Mouse (Mus musculus) activated CD4-positive, CD25-positive, alpha-beta regulatory T cell, adult 4 months (primary cell): ENCODE results near the gene Riiad1. TPM values are rescaled to one million over a fixed set of nuclear protein-coding genes. Genes with fewer than 3 reads are reported as not detected.

ENCODE experiments used
- ATAC-seq: one replicate; pipeline ENCODE4 v1.8.0; 2017
- polyA plus RNA-seq, 2 experiments: library from polyadenylated mRNA; unstranded; fragments of 100-300 nt; shearing (Covaris generic); gene quantifications; one replicate each; pipeline ENCODE4 v1.2.1; 2017

Riiad1 gene
- 1 to 10 TPM in 1 of 2 experiments, not detected in 1; 1.3 TPM for polyA plus RNA-seq

DNA sequence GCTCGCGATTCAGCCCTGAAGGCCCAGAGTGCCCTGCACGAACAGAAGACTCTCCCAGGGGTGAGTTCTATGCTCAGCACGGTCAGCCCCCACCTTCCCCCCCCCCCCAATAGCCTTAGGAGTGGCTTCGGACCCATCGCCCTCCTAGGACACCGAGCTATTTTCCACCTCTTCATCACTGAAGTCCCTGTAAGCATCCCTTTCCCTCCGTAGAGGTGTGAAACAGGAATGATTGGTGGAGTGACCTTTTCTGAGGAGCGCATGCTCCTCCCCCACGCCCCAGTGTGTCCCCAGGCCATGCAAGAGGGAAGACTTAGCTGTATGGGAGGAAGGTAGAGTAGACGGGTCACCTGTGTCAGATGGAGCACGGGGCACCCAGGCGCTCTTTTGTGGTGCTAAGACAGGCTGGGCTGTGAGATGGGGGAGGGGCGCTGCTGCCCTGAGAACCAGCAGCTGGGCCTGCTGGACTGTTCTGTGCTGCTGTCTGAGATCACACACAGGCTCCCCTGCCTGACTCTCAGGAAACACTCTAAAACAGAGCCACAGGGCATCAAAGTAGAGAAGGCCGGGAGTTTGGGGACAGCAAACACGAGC is at the start of gene Riiad1:
Gene Riiad1 (minus strand): TSS at position 51 of the 594 bp plus-strand sequence.
- ATAC-seq: no peak

DNA sequence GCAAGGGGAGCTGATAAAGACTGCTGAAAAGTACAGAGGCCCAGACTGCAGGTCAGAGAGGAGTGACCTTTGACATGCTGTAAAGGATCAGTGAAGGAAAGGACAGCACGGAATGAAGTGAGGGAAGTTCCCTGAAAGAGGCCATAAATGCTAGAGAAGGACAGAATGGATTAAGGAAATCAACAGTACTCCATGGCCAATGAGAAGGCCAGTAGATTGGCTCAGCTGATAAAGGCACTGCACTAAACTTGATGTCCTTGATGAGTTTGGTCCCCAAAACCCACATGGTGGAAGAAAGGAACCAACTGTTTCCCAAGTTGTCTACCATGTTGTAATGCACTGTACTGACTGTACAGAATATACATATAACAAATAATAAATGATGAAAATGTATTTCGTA is 46.6 kb upstream of the Riiad1 start:
- no peak for ATAC-seq

DNA sequence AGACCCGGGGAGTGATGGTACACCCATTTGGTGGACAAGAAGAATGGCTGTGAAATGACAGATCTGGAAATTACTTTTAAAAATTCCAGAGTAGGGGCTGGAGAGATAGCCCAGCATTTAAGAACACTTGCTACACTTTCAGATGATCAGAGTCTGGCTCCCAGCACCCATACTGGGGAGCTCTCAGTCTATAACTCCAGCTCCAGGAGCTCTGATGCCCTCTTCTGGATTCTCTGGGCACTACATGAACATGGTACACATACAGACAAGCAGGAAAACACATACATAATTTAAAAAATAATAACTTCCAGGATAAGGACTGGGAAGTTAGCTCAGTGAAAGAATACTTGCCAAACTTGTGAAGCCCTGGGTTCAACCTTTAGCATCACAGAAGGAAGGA is 26.5 kb upstream of the Riiad1 start:
- ATAC-seq: no peak

- ATAC-seq: no peak
Measured at GRCm38 (mm10) chr3:94502243-94502642, 22.1 kb upstream of the Riiad1 start.

DNA sequence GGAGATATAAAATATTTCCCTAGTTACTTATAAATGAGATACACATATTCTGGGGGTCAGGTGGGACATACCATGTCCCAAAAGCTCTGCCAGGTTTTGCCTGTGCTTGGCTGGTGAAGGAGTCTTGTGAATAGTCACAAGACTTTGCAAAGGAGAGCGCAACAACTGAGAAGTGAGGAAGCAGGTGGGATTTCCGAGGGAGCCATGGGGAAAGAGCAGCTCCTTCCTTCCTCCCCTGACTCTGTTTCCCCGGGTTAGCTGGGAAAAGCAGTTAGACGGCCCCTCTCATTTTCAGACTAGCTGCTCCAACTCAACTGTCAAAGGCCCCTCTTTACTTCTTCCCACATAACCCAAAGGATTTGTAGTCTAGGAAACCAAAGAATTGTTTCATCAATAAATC is 17.0 kb upstream of the Riiad1 start:
- no peak for ATAC-seq

GRCm38 (mm10) chr3:94487581-94487980 is 7.4 kb upstream of the Riiad1 start:
- ATAC-seq: no peak

- no peak for ATAC-seq
Measured at GRCm38 (mm10) chr3:94485922-94486321, 5.8 kb upstream of the Riiad1 start.

DNA sequence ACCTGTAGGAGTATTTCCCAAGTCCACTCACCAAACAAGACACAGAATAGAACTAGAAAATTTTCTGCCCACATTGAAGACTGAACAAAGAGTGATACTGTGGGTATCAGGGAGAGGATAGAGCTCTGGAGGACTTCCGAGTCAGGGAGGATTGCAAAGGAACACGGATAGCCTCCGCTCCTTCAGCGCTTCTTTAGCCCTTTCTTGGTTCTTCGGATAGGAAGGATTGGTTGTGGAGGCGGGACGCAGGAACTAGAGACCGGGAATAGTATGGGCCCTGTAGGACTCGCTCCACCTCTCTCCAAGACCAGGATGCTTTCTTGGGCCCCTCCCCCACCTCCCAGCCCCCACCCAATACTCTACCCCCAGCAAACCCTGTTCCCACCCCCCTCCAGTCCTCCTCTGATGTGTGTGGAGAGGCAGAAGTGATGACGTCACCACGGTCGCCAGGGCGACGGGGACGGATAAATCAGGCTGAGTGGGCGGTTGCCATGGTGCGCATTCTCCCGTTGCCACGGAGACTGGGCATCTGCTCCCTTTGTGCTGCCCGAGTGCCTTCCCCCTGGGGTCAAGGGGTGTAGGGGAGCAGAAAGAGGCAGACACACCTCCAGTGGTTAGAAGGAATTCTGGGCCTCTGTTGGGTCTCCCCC is 3.8 kb upstream of the Riiad1 start:
- no peak for ATAC-seq

DNA sequence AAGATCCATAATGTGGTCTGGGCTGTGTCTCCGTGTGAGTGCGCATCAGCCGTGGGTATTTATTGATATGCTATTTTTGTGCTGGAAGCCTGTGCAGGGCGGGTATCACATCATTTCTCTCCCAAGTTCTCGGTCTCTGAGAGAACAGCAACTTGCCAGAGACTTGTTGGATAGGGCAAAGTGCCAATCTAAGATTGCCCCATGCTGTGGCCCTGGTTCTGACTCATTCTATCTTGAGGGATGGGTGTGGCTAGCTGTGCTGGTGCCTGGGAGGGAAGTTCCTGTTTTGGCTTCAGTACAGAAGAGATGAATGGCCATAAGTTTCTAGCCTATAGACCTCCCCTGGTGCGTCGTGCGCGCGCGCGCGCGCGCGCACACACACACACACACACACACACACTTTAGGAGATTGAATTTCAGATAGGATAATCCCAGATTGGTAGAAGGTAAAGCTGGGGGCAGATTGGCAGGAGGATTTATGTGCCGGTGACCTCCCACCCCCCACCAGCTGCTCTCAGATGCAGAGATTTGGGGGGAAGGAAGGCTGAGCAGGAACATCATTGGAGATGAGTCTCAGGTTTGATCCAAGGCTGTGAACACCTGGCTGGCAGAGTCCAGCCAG is 2.7 kb upstream of the Riiad1 start:
- no peak for ATAC-seq

GRCm38 (mm10) chr3:94481429-94481828 is 1.3 kb upstream of the Riiad1 start:
- no peak for ATAC-seq

GRCm38 (mm10) chr3:94479564-94479963 is 577 bp downstream of the Riiad1 start:
- ATAC-seq: no peak

DNA sequence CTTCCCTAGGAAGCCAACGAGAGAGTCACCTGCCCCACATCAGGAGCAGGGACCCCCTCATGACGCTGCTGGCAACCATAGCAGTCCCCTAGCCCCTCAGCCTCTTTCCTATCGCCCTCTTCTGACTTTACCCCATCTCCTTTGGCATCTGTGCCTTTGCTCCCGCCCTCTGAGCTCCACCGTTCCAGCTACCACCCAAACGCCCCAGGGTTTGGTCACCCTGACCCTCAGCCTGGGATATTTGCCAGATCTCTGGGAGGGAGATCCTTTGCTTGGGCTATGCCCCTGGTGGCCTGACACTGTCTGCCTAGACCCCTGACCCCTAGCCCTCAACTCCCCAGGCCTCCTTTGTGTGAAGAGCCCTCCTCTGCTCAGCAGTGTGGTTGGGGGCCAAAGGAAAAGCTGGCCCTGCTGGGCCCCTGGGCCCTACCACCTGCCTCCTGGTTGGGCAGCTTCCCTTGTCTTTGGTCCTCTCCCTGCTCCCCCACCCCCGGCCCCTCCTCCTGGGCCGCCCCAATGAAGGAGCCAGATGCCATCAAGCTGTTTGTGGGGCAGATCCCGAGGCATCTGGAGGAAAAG is 1.5 kb downstream of the Riiad1 start:
- no peak for ATAC-seq

GRCm38 (mm10) chr3:94477981-94478422 is 2.1 kb downstream of the Riiad1 start, which contains the start of gene Celf3:
Celf3 (plus strand) TSS chr3:94478295.
- ATAC-seq: no peak

GRCm38 (mm10) chr3:94477444-94477843 is 2.7 kb downstream of the Riiad1 start:
- no peak for ATAC-seq

DNA sequence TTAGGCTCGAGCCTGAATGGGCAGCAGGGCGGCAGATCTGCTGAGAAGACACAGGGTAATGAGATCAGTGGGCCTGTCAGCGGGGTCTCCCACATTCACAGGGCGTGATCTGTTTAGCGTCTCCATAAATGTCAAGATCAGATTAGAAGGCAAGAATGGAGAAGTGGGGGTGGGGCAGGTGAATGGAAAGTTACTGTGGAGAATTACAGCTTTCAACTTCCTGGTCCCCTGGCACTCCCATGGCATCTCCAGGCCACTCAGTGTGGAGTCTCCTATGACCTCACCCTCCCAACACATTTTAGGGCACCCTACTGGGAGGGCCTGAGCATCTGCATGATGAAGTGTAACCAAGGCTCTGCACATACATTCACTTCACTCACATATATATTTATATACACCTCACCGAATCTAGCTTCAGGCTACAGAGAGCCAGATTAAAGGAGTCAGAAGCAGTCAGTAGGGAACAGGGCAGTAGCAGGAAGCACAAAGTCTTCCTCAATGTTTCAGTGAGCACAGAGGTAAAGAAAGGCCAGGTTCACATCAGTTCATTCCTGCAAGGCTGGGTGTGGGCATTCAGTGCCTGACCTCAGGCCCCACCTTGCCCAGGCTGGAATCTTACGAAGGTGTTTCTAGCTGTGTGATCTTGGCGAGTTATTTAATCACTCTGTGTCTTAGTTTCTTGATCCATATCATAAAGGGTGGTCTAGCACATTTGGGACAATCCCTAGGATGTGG is 3.7 kb downstream of the Riiad1 start:
- ATAC-seq: no peak

DNA sequence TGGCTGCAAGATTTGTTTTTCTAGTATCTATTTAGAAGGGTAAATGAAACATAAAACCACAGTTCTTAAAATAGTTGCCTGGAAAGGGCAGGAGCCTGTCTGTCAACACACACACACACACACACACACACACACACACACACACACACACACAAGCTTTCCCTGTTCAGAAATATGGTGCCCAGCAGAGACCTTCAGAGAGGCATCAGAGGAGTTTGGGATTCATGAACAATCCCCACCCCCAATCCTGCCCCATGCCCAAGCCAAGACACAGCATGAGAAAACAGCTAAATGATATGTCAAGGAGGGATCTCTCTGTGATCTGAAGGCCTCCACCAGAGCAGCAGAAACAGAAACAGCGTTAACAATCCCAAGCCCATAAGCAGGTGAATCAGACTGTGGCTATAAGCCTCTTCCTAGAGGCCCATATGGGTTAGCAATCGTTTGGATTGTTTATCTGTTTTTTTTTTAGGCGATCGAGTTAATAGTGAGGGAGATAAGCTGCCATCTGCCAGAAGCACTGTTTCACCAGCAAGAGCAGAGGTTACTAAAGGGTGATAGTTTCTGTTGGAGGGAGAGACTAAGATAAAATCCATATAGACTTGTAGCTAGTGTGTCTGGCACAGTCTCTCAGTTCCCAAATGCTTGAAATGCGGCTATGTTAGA is 6.4 kb downstream of the Riiad1 start:
- ATAC-seq: no peak

GRCm38 (mm10) chr3:94473115-94473505 is 7.0 kb downstream of the Riiad1 start:
- no peak for ATAC-seq

DNA sequence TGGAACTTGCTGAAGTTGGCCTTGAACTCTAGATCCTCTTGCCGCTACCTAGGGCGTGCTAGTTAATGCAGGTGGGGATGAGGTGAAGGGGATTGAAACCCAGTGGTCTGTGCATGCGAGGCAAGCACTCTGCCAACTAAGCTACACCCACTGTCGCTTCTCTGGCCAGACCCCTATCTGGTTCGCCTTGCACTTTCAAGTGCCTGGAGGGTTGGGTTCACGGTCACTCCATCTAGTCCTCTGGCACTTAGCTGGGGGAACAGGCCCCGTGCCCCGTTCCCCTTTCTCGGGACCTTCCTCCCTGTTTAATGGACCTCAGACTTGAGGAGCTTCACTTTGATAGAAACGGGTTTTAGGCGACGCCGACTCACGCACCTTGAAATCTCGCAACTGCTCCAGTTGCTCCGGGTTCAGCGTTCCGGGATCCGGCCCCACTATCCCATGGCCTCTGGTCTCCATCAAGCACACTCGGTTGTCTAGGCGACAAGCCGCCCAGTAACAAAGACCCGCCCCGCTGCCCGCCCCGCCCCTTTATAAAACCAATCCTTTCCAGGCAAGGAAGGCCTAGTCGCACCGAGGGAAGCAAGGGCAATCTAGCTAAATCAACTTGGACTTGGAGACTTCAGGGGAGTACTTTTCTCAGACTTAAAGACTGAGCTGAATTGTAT is 7.6 kb downstream of the Riiad1 start:
- no peak for ATAC-seq

- ATAC-seq: no peak
Measured at GRCm38 (mm10) chr3:94468931-94469330, 11.2 kb downstream of the Riiad1 start.

DNA sequence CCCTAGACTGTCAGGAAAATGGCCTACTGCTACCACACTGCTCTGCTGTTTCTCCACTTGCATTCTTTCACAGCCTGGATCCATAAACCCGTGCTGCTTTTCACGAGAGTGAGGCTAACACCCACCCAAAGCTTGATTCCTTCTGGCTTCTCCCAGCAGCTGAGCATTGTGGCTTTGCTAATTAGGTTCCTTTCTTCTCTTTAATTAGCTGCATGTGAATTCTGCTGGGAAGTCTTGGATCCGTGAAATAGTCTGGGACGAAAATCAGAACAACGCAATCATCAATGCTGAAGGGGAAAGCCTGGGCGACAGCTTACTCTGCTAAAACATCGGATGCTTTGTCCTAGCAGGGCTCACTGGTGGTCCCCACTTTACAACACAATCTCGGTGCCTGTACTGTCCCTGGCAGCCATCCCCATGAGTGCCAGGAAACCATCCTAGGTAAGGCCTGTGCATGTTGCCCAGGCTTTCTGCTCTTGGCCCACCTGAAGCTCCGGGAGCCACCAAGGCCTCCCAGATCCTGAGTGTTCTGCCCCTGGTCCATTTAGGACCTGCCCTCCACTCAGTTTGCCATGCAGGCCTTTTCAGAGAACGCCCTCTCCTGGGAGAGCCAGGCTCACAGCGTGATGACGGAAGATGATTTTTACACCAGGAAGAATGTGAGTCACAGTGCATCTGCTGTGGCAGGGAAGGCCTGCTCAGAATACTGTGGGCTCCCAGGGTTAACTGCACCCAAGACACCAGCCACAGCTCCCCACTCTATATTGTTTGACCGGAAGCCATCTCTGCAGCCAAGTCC is 14.3 kb downstream of the Riiad1 start:
- ATAC-seq: no peak
